Mouse (Mus musculus) kidney, postnatal 14 days (tissue): ENCODE measurements around the gene Arid4a.
A peak's percentile ranks its signal among the peaks of the same experiment; 100 is the strongest.

Experiments used
- DNase-seq: peaks from one replicate; pipeline ENCODE4 v3.0.0; 2022; ENCODE audit warnings: mixed read lengths

Gene Arid4a

DNA sequence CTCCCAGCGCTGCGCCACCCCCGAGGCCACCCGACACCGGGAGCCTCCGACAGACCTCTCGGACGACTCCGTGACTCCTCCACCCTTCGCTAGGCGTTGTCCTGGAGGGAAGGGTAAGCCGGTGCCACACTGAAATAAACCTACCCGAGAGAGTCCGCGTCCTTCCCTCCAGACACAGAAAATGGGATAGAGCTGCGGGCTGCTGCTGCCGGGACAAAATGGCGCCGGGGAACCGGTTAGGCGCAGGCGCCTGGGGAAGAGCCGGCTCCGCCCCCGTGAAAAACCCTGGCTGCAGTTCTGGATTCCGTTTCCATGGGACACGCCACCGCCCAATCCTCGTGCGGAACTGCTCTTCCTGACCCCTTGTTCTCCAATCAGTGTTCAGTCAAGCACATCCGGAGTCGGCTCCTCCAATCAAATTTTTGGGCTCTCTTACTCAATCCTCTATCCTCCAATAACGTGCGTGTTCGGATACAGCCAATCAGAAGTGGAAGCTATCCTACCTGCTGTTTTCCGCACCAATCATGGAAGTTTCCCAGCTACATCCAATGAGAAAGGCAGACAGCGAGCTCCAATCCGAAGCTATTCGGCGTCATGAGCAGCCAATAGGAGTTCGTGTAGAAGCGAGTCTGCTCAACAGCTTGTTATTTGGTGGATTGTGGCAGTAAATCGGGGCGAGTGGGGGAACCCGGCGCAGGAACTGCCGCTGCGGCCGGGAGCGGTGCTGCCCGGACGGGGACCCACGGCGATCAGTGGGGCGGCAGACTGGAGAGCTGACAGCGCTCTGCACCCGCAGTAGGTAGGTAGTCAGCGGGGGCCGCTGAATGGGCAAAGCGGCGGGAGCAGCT lies at the start of gene Arid4a:
TSS of gene Arid4a (plus strand) at position 628 of the 848 bp plus-strand sequence.
- peak; percentile 98 for DNase-seq

- no peak for DNase-seq
Observed at GRCm38 (mm10) chr12:70967581-70967980, 48.2 kb upstream of the Arid4a start.

DNA sequence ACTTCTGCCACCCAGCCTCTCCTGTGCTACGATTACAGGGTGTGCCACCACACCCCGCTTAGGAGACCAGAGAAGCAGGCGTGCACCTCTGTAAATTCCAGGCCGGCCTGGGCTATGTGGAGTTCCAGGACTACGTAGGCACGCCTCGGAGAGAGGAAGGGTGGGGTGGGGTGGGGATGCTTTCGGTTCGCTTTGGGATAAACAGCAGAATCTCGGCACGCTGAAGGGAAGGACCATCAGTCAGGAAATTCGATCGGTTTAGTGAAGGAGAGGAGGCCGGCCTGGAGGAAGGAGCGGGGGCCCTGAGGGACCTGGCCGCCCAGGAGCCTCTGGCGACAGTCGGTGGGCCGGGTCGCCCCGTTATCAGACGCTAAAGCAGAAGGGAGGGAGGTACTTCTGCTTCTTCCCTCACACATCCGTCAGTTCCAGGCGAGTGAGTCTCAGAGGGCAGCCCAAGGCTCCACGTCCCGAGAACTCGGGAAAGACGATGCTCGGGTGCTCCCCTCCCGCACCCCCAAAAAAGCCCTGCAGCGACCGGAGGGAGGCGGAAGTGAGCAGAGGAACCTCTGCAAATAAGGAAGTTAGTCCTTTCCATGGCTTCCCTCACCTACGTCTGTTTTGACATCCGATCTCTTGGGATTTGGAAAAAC lies 47.5 kb upstream of the Arid4a start:
- DNase-seq, result peak; percentile 89

- peak; percentile 94 for DNase-seq
Observed at GRCm38 (mm10) chr12:70968791-70969307, 46.9 kb upstream of the Arid4a start.

- DNase-seq, result peak; percentile 72
Observed at GRCm38 (mm10) chr12:70969485-70970184, 46.2 kb upstream of the Arid4a start.

- no peak for DNase-seq
Observed at GRCm38 (mm10) chr12:70973831-70974230, 42.0 kb upstream of the Arid4a start.

DNA sequence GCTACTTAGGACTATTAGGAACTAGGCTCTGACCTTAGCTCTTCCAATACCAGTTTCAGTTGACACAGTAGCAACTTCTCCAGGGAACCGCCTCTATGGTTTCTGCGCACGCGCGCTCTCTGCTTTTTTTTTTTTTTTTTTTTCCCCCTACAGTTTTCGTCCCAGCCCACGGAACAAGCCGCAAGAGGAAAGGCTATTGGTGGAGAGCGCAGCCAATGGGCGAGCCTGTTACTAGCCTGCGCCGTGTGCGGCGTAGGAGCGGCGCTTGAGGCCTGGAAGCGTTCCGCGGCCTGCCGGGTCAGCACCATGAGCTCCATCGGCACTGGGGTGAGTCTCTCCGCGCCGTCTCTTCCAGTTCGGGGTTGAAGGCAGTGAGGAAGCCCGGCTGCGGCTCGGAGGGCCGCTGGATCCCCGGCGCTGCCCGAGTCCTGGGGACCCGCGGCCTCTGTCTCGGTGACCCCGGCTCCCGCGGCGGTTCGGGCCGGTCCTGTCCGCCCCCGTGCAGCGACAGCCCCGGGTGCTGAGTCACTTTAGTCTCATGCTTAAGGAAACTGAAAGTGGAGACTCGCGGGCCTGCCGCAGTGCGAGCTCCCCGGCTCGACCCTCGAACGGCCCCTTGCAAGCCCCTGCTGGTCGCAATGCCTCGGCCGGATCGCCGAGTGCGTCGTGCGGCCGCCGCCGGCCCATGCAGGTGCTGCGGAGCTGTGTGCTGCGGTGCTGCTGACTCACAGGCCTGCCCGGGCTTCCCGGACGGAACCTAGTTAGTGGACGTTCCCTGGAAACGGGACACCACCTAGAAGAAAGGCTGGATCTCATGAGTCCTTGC lies 41.1 kb upstream of the Arid4a start, which contains the start of gene Psma3:
TSS of gene Psma3 (plus strand) at position 181 of the 826 bp plus-strand sequence.
- DNase-seq, result peak; percentile 95

- DNase-seq, result no peak
Observed at GRCm38 (mm10) chr12:70975406-70975805, 40.4 kb upstream of the Arid4a start.

DNA sequence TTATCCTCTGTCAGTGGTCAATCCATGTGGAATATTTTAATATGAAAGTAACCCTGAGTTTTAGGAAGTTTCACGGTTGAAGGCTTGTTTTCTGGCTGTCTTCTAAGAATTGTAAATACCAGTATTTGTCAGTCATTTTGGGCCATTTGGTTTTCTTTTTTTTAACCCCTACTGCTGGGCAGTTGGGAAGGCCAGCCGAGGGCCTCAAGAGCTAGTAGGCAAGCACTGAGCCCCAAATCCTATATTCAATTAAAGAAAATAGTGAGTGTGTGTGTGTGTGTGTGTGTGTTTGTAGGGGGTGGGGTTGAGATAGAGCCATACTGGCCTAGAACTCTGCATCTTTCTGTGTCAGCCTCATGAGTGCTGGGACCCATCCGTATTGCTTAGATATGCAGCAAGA lies 39.9 kb upstream of the Arid4a start:
- no peak for DNase-seq

DNA sequence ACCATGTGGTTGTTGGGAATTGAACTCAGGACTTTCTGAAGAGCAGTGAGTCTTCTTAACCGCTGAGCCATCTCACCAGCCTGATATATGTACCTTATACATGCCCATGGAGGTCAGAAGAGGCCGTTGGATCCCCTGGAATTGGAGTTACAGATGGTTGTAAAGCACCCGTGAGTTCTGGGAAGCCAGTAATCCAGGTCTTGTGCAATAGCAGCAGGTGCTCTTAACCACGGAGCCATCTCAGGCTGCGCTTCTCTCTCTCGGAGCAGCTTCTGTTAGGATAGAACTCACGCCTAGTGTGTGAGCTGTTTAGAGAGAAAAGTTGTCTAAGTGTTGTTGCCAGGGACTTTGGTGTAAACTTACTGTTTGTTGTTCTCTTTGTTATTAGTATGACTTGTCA lies 37.4 kb upstream of the Arid4a start:
- no peak for DNase-seq

GRCm38 (mm10) chr12:70984855-70985550 lies 30.8 kb upstream of the Arid4a start:
- no peak for DNase-seq

DNA sequence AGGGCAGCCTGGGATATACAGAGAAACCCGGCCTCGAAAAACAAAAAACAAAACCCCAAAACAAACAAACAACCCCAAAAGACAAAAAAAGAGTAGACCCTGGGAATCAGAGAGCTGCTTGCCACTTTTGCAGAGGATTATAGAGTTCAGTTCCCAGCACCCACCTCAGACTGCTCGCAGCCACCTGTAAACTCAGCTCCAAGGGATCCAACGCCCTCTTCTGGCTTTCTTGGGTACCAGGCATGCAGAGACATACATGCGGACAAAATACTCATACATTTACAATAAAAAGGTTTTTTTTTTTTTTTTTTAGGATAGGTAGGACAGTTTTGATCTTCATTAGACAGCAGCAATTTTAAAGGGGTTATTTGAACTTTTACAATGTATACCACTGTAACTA lies 18.6 kb upstream of the Arid4a start:
- no peak for DNase-seq

GRCm38 (mm10) chr12:70999423-70999903 lies 16.3 kb upstream of the Arid4a start:
- peak; percentile 84 for DNase-seq

GRCm38 (mm10) chr12:71000344-71000743 lies 15.4 kb upstream of the Arid4a start:
- no peak for DNase-seq

DNA sequence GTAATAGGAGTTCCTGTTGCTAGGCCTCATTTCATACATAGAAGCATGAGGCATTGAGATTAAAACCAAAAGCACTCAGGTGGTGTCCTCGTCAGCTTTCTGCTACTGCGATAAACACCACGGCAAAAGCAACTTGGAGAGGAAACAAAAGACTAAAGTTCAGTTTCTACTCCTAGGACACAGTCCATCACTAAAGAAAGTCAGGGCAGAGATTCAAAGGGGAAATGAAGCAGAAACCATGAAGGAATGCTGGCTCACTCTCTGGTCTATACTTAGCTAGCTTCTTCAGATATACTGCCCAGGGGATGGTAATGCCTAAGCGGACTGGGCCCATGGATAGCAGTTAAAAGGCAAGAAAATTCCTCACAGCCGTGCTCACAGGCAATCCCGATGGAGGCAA lies 14.3 kb upstream of the Arid4a start:
- DNase-seq, result peak; percentile 47

- DNase-seq, result no peak
Observed at GRCm38 (mm10) chr12:71003760-71004426, 11.9 kb upstream of the Arid4a start.

DNA sequence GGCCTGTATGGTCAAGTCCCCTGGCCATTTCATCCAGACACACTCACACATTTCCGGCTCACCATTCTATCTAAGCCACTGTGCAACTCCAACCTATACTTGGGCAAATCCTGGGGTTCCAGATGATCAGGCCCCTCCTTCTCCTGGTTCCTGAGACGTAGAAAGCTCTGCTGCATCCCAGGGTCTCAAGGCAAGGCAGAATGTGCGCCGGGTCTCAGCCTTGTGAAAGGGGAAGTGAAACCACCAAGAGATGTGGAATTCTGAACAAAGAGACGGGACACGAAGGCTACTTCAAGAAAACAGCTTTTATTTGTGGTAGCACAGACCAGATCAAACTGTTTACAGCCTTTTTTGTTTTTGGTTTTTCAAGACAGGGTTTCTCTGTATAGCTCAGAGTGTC lies 9.6 kb upstream of the Arid4a start:
- DNase-seq, result no peak

DNA sequence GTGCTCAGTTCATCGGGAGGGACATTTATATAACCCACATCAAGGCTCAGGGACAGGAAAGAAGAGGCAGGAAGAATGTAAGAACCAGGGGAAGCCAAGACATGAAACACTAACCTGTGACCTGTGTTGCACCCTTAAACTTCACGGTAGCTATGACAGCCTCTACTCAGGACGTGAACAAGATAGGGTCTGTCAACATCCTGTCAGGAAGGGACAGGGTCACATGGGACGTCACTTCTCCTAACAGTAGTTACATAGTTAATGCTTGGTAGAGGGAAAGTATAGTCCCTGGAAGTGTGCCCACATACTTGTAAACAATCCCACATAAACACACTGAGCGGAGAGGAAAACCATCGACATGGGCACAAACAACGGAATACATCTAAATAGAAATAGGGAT lies 8.9 kb upstream of the Arid4a start:
- no peak for DNase-seq

GRCm38 (mm10) chr12:71009769-71010168 lies 6.0 kb upstream of the Arid4a start:
- DNase-seq, result peak; percentile 71

DNA sequence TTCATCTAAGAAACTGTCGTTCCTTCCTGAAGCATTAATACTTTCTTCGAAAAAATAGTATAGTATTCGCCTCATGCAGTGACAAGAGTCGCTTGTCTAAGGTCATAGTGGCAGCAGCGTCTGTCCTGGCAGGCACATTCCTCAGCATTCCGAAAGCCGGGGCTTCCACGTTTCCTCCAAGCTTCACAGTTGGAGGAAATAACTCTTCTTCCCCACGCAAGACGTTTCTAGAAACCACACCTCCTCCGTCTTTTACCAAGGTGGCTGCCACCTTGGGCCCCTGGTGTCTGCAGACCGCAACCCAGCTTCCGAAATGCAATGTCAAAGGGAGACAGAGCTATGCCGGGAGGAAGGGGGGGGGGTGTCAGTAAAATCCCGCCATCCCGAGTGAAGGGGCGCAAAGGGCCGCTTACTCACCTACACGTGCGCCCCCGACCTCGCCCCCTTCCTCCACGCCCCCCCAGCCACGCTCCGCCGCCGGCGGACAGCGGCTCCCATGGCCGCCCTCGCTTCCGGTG lies 886 bp upstream of the Arid4a start:
- no peak for DNase-seq

DNA sequence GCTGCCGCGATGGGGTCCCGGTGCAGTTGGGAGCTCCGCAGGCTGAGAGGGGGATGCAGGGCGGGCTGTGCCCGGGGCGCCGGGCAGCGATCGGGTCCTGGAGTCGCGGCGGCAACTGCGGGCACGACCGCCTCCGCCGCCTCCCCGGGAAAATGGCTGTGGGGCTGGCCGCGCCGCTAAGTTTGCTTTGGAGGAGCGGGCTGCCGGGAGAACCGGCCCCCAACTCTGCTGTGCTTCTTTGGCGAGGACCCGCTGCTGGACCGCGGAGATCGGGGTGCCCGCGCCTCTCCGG lies 367 bp downstream of the Arid4a start:
- DNase-seq, result no peak
